Mouse (Mus musculus) liver, embryonic 14.5 days (tissue): ENCODE measurements around the gene Obox2.
"Not testable (repeated sequence)": the region's sequence is repeated elsewhere in the genome, so short reads cannot be mapped to it uniquely, and the experiment has no call there.

Source experiments
- CTCF ChIP-seq: IDR thresholded peaks from 2 replicates; pipeline ENCODE4 v1.5.1; 2016; ENCODE audit warnings: antibody characterized with exemption, low read depth, control low read depth
- EP300 ChIP-seq: IDR thresholded peaks from 2 replicates; pipeline ENCODE4 v1.6.1; 2016; ENCODE audit warnings: antibody characterized with exemption, low read depth

DNA sequence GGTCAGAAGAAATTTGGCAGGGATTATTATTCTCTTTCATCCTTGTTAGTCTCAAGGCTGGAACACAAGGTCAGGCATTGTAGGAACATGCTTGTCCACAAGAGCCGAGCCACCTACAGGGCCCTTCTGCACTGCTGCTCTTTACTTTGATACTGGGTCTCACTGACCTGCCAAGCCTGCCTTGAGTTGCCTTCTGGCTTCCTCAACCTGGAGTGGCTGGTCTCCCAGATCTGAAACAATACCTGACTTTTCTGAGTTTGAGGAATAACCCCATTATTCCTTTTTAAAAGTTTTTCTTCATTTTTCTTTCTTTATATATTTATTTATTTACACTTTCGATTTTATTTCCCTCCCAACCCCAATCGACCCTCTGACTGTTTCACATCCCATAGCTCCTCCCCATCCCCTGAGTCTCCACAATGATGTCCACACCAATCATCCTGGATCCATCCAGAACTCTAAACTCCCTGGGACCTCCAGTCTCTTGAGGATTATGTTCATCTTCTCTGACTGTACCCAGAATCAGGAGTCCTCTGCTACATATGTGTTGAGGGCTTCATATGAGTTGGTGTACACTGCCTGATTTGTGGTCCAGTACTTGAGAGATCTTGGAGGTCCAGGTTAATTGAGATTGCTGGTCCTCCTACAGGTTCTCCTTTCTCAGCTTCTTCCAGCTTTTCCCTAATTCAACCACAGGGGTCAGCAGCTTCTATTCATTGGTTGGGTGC lies 10.8 kb downstream of the Obox2 start:
- TF ChIP-seq CTCF, EP300: not testable (repeated sequence)
